Mouse (Mus musculus) limb, embryonic 14.5 days (tissue): ENCODE measurements around the gene Dlk1. TPM values are rescaled to one million over a fixed set of nuclear protein-coding genes. Genes with fewer than 3 reads are reported as not detected.
"Not testable (repeated sequence)": the region's sequence is repeated elsewhere in the genome, so short reads cannot be mapped to it uniquely, and the experiment has no call there.

Experiments
- ATAC-seq: fragments of 200-750 bp; cut with Nextera tagmentation; 2 replicates; pipeline ENCODE4 v1.8.0; 2017; ENCODE audit warnings: low read depth, moderate number of reproducible peaks, moderate TSS enrichment; ENCODE audit not compliant: low FRiP score
- DNase-seq: peaks from one replicate; pipeline ENCODE4 v3.0.0-alpha.2; 2015; ENCODE audit warnings: low spot score
- H3K27ac ChIP-seq: fragments of 300-500 bp; sonication (generic); replicated peaks from 2 replicates; pipeline ENCODE4 v1.5.1; 2014; ENCODE audit warnings: low read depth, mild to moderate bottlenecking, low read length, moderate library complexity, mixed read lengths
- H3K27me3 ChIP-seq: fragments of 300-500 bp; sonication (generic); 2 replicates; pipeline ENCODE4 v1.6.1; 2014; ENCODE audit warnings: low read length, mixed read lengths; ENCODE audit not compliant: control insufficient read depth, insufficient read depth
- H3K36me3 ChIP-seq: fragments of 300-500 bp; sonication (generic); 2 replicates; pipeline ENCODE4 v1.6.1; 2014; ENCODE audit warnings: mild to moderate bottlenecking, low read length, moderate library complexity, mixed read lengths; ENCODE audit not compliant: control insufficient read depth, insufficient read depth
- H3K4me1 ChIP-seq: fragments of 300-500 bp; sonication (generic); 2 replicates; pipeline ENCODE4 v1.6.1; 2014; ENCODE audit warnings: antibody characterized with exemption, low read length, mixed read lengths; ENCODE audit not compliant: control insufficient read depth, insufficient read depth
- H3K4me2 ChIP-seq: fragments of 300-500 bp; sonication (generic); replicated peaks from 2 replicates; pipeline ENCODE4 v1.6.1; 2014; ENCODE audit warnings: low read depth, mild to moderate bottlenecking, low read length, moderate library complexity; ENCODE audit not compliant: severe bottlenecking
- H3K4me3 ChIP-seq: fragments of 300-500 bp; sonication (generic); replicated peaks from 2 replicates; pipeline ENCODE4 v1.5.1; 2014; ENCODE audit warnings: low read length
- H3K9ac ChIP-seq: fragments of 300-500 bp; sonication (generic); 2 replicates; pipeline ENCODE4 v1.6.1; 2014; ENCODE audit warnings: mild to moderate bottlenecking, low read depth, low read length, moderate library complexity; ENCODE audit not compliant: severe bottlenecking
- H3K9me3 ChIP-seq: fragments of 300-500 bp; sonication (generic); 2 replicates; pipeline ENCODE4 v1.6.1; 2016; ENCODE audit warnings: low read length; ENCODE audit not compliant: control insufficient read depth
- POLR2A ChIP-seq: fragments of 200-500 bp; IDR thresholded peaks from 2 replicates; pipeline ENCODE4 v1.8.0; 2012; ENCODE audit warnings: inconsistent platforms, mild to moderate bottlenecking, moderate library complexity, borderline replicate concordance; ENCODE audit not compliant: insufficient read depth, insufficient read length; ENCODE audit errors: extremely low read depth
- WGBS: fragments of 180-500 bp; shearing (Covaris S2); extraction: QIAGEN DNeasy Blood & Tissue Kit; methylation state at CpG from one replicate; pipeline ENCODE4 v1.1.7; 2014; 5-methylcytosine and 5-hydroxymethylcytosine counted together
- polyA plus RNA-seq, 2 experiments: library from polyadenylated mRNA; depleted of rRNA in 1 of 2; stranded (reverse) in 1 of 2; unstranded in 1 of 2; fragments of >200 nt; fragmentation: Nextera tagmentation in 1 of 2; extraction: Ambion mirVana in 1 of 2; gene quantifications; 2 replicates each; pipeline versions ENCODE4 v1.2.1 to v1.2.3; 2012 to 2014

Dlk1 gene
- polyA plus RNA-seq, 2 experiments: 640 to 2,661 TPM

- Histone ChIP-seq H3K9me3 (no peaks in the 10 kb centered on the region), H3K9ac (no peak overlapping the region), H3K4me1 (peaks cover 23% of the 10 kb centered on the region), H3K27me3 (peaks cover 12% of the 10 kb centered on the region; the same call in 1 of the 2 replicates), H3K4me2 (no peak overlapping the region), H3K27ac (no peak overlapping the region), H3K36me3 (peaks cover 17% of the 10 kb centered on the region), H3K4me3 (no peak overlapping the region)
- 70% methylated on average over 10 of the region's 10 CpGs for WGBS
- no peak for TF ChIP-seq POLR2A
- DNase-seq (no peak), ATAC-seq (no peak)
Measured at GRCm38 (mm10) chr12:109462594-109462993, 10.0 kb downstream of the Dlk1 start.

- not testable (repeated sequence) for H3K9me3 ChIP-seq, DNase-seq, H3K4me3 ChIP-seq
Measured at GRCm38 (mm10) chr12:109467417-109467816, 14.8 kb downstream of the Dlk1 start.

GRCm38 (mm10) chr12:109469793-109470192 lies 17.2 kb downstream of the Dlk1 start:
- Histone ChIP-seq H3K4me2 (no peak overlapping the region), H3K9ac (no peak overlapping the region), H3K27ac (no peak overlapping the region), H3K4me1 (peaks cover 13% of the 10 kb centered on the region), H3K36me3 (no peaks in the 10 kb centered on the region), H3K27me3 (no peaks in the 10 kb centered on the region), H3K9me3 (no peaks in the 10 kb centered on the region), H3K4me3 (no peak overlapping the region)
- ATAC-seq (no peak), DNase-seq (no peak)
- WGBS: 86% methylated on average over 8 of the region's 8 CpGs
- TF ChIP-seq POLR2A: no peak

More at GRCm38 (mm10) chr12:109467417-109467816, 14.8 kb downstream of the Dlk1 start:
- not testable (repeated sequence) for H3K9ac ChIP-seq, ATAC-seq, H3K27ac ChIP-seq, H3K36me3 ChIP-seq, H3K27me3 ChIP-seq, H3K4me2 ChIP-seq, H3K4me1 ChIP-seq
- WGBS: 84% methylated on average over 3 of the region's 4 CpGs

- Histone ChIP-seq H3K27me3 (no peaks in the 10 kb centered on the region), H3K36me3 (no peaks in the 10 kb centered on the region), H3K9ac (no peak overlapping the region), H3K4me3 (no peak overlapping the region), H3K4me2 (no peak overlapping the region), H3K4me1 (peaks cover 23% of the 10 kb centered on the region), H3K9me3 (no peaks in the 10 kb centered on the region), H3K27ac (no peak overlapping the region)
- TF ChIP-seq POLR2A: no peak
- no peak for ATAC-seq
- no peak for DNase-seq
- WGBS: 79% methylated on average over 11 of the region's 11 CpGs
Measured at GRCm38 (mm10) chr12:109472627-109473026, 20.0 kb downstream of the Dlk1 start.

GRCm38 (mm10) chr12:109473575-109473976 lies 21.0 kb downstream of the Dlk1 start:
- ATAC-seq (no peak), DNase-seq (peak; percentile 71)
- no peaks in the 10 kb centered on the region for H3K9me3 ChIP-seq
- H3K27me3 ChIP-seq: no peaks in the 10 kb centered on the region
- H3K27ac ChIP-seq: no peak overlapping the region
- H3K4me3 ChIP-seq: no peak overlapping the region
- peaks cover 23% of the 10 kb centered on the region for H3K4me1 ChIP-seq
- 14% methylated on average over 6 of the region's 6 CpGs for WGBS
- no peak for TF ChIP-seq POLR2A
- no peak overlapping the region for H3K4me2 ChIP-seq
- no peaks in the 10 kb centered on the region for H3K36me3 ChIP-seq
- no peak overlapping the region for H3K9ac ChIP-seq

- Histone ChIP-seq H3K4me3 (no peak overlapping the region), H3K27me3 (no peaks in the 10 kb centered on the region), H3K4me2 (no peak overlapping the region), H3K9ac (no peak overlapping the region), H3K4me1 (peaks cover 23% of the 10 kb centered on the region), H3K9me3 (no peaks in the 10 kb centered on the region), H3K36me3 (no peaks in the 10 kb centered on the region), H3K27ac (0 out of 2 replicates have a peak overlapping the region, but pooled peaks have one; percentile 34)
- WGBS: 43% methylated on average over 9 of the region's 9 CpGs
- peak; percentile 64; the same call in 1 of the 2 replicates for ATAC-seq
- DNase-seq: peak; percentile 65
- TF ChIP-seq POLR2A: no peak
Measured at GRCm38 (mm10) chr12:109474187-109474606, 21.6 kb downstream of the Dlk1 start.
